Mouse (Mus musculus) intestine, embryonic 16.5 days (tissue): ENCODE measurements around the gene Polk. TPM values are rescaled to one million over a fixed set of nuclear protein-coding genes. Genes with fewer than 3 reads are reported as not detected.

Source experiments
- ATAC-seq: fragments of 200-750 bp; cut with Nextera tagmentation; 2 replicates; pipeline ENCODE4 v1.8.0; 2017; ENCODE audit warnings: moderate TSS enrichment, moderate library complexity
- H3K27ac ChIP-seq: fragments of 300-500 bp; sonication (generic); 2 replicates; pipeline ENCODE4 v1.5.1; 2014; ENCODE audit warnings: mild to moderate bottlenecking, low read length
- H3K27me3 ChIP-seq: fragments of 300-500 bp; sonication (generic); replicated peaks from 2 replicates; pipeline ENCODE4 v1.6.1; 2014; ENCODE audit warnings: low read length, control low read depth, mixed read lengths; ENCODE audit not compliant: control insufficient read depth, insufficient read depth
- H3K36me3 ChIP-seq: fragments of 300-500 bp; sonication (generic); 2 replicates; pipeline ENCODE4 v1.6.1; 2014; ENCODE audit warnings: low read length, control low read depth; ENCODE audit not compliant: control insufficient read depth, insufficient read depth
- H3K4me1 ChIP-seq: fragments of 300-500 bp; sonication (generic); 2 replicates; pipeline ENCODE4 v1.6.1; 2014; ENCODE audit warnings: low read length, control low read depth, mixed read lengths; ENCODE audit not compliant: control insufficient read depth, insufficient read depth
- H3K4me2 ChIP-seq: fragments of 300-500 bp; sonication (generic); 2 replicates; pipeline ENCODE4 v1.6.1; 2014; ENCODE audit warnings: low read depth, low read length, control low read depth
- H3K4me3 ChIP-seq: fragments of 300-500 bp; sonication (generic); 2 replicates; pipeline ENCODE4 v1.5.1; 2014; ENCODE audit warnings: mild to moderate bottlenecking, low read length
- H3K9ac ChIP-seq: fragments of 300-500 bp; sonication (generic); 2 replicates; pipeline ENCODE4 v1.6.1; 2014; ENCODE audit warnings: low read depth, low read length
- H3K9me3 ChIP-seq: fragments of 300-500 bp; sonication (generic); 2 replicates; pipeline ENCODE4 v1.6.1; 2016; ENCODE audit warnings: low read length, control low read depth; ENCODE audit not compliant: control insufficient read depth
- WGBS: fragments of 180-500 bp; shearing (Covaris S2); extraction: QIAGEN DNeasy Blood & Tissue Kit; methylation state at CpG from one replicate; pipeline ENCODE4 v1.1.7; 2014; 5-methylcytosine and 5-hydroxymethylcytosine counted together
- polyA plus RNA-seq: library from polyadenylated mRNA; unstranded; fragments of >200 nt; fragmentation: Nextera tagmentation; extraction: Ambion mirVana; gene quantifications from 2 replicates; pipeline ENCODE4 v1.2.1, GENCODE M21; 2015

Gene Polk
- polyA plus RNA-seq, 1 experiment from 2014 or later: 8.0 TPM

DNA sequence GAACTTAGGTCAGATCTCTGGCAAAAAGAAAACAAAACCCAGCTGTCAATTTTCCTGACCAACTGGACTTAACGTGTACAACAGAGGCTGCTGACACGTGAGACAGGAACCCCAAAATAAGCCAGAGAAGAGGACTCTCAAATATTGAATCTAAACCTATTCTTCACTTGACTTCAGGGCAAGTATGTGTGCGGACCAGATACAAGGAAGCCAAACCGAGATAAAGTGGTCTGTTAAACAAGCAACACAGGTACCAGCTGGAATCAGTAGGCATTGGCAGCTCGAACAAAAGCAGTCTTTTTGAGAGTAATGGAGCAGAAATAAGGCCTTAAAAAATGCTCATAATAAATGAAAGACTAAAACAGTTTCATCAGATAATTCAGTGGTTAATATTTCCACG is 25.6 kb upstream of the Polk start:
- H3K4me2 ChIP-seq: no peak overlapping the region
- no peak overlapping the region for H3K4me3 ChIP-seq
- no peaks in the 10 kb centered on the region for H3K27me3 ChIP-seq
- H3K9me3 ChIP-seq: no peaks in the 10 kb centered on the region
- H3K9ac ChIP-seq: no peak overlapping the region
- no peaks in the 10 kb centered on the region for H3K36me3 ChIP-seq
- no peak for ATAC-seq
- H3K27ac ChIP-seq: no peak overlapping the region
- H3K4me1 ChIP-seq: peaks cover 8% of the 10 kb centered on the region
- 62% methylated on average over 6 of the region's 6 CpGs for WGBS

DNA sequence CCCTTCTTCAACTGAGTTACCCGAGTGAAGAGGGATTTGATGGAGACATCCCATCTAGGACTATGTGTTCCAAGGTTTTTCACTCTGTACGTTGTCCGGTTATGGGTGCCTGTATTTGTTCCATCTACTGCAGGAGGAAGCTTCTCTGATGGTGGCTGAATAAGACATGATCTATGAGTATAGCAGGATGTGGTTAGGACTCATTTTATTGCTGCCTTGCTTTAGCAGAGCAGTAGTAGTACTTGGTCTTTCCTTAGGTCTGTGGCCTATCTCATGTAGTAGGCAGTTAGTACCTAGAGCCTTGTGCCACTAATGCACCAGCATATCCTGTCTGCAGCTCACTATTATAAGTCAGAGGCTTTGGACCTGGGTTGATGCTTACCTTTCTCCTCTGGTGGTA is 12.7 kb upstream of the Polk start:
- Histone ChIP-seq H3K4me2 (no peak overlapping the region), H3K4me3 (no peak overlapping the region), H3K9ac (no peak overlapping the region), H3K27ac (no peak overlapping the region), H3K36me3 (no peaks in the 10 kb centered on the region), H3K9me3 (no peaks in the 10 kb centered on the region), H3K27me3 (no peaks in the 10 kb centered on the region), H3K4me1 (no peaks in the 10 kb centered on the region)
- no peak for ATAC-seq
- 94% methylated on average over 3 of the region's 3 CpGs for WGBS

DNA sequence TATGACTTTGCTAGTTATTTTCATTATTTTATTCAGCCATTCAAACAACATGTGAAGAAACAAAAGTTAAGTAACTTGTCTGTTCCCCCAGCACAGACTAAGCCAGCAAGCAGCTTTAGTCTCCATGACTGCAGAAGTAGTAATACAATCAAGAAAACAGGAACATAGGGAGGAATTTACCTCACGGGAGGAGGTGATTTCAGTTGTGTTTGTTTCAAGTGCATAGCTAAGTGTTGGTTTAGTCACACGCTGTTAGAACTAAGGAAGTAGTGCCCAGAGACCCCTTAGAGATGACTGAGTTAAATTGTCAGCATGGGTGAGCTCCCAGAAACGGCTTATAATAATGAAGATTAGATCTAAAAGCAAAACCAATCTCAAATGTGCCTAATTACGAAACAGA is 5.6 kb upstream of the Polk start:
- 74% methylated on average over 4 of the region's 4 CpGs for WGBS
- Histone ChIP-seq H3K4me2 (no peak overlapping the region), H3K36me3 (no peaks in the 10 kb centered on the region), H3K4me1 (no peaks in the 10 kb centered on the region), H3K27ac (no peak overlapping the region), H3K4me3 (no peak overlapping the region), H3K9ac (no peak overlapping the region), H3K9me3 (no peaks in the 10 kb centered on the region), H3K27me3 (no peaks in the 10 kb centered on the region)
- ATAC-seq: no peak

DNA sequence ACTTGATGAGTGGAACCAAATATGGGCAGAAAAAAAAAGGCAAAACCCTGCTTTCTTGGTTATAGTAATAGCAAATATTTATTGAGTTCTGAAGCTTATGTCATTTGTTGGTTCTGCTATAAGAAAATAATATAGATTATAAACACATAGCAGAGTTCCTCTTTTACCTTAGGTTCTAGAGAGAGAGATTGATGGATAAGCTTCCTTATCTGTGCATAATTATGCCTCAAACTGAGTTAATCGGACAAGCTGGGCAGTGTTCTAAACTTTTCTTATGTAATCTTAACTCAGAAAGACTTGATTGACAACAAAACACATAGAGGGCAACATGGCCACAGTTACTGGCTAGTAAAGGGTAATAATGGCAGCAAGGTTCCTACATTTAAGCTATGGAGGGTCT is 4.9 kb upstream of the Polk start:
- no peak for ATAC-seq
- H3K27me3 ChIP-seq: no peaks in the 10 kb centered on the region
- 64% methylated on average over 1 of the region's 1 CpGs for WGBS
- no peaks in the 10 kb centered on the region for H3K36me3 ChIP-seq
- H3K4me1 ChIP-seq: no peaks in the 10 kb centered on the region
- no peak overlapping the region for H3K4me2 ChIP-seq
- no peak overlapping the region for H3K9ac ChIP-seq
- no peak overlapping the region for H3K27ac ChIP-seq
- H3K4me3 ChIP-seq: no peak overlapping the region
- no peaks in the 10 kb centered on the region for H3K9me3 ChIP-seq

DNA sequence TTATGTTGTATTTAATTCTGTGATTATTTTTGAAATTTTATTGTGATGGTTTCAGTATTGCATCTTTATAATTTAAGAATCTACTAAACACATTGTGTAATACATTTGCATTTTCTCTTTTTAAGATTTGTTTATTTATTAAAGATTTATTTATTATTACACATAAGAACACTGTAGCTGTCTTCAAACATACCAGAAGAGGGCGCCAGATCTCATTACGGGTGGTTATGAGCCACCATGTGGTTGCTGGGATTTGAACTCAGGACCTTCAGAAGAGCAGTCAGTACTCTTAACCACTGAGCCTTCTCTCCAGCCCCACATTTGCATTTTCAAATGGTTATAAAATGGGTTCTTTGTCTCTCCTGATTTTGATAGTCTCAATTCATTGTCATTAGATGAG is 2.1 kb upstream of the Polk start:
- 70% methylated on average over 2 of the region's 2 CpGs for WGBS
- no peak overlapping the region for H3K4me3 ChIP-seq

DNA sequence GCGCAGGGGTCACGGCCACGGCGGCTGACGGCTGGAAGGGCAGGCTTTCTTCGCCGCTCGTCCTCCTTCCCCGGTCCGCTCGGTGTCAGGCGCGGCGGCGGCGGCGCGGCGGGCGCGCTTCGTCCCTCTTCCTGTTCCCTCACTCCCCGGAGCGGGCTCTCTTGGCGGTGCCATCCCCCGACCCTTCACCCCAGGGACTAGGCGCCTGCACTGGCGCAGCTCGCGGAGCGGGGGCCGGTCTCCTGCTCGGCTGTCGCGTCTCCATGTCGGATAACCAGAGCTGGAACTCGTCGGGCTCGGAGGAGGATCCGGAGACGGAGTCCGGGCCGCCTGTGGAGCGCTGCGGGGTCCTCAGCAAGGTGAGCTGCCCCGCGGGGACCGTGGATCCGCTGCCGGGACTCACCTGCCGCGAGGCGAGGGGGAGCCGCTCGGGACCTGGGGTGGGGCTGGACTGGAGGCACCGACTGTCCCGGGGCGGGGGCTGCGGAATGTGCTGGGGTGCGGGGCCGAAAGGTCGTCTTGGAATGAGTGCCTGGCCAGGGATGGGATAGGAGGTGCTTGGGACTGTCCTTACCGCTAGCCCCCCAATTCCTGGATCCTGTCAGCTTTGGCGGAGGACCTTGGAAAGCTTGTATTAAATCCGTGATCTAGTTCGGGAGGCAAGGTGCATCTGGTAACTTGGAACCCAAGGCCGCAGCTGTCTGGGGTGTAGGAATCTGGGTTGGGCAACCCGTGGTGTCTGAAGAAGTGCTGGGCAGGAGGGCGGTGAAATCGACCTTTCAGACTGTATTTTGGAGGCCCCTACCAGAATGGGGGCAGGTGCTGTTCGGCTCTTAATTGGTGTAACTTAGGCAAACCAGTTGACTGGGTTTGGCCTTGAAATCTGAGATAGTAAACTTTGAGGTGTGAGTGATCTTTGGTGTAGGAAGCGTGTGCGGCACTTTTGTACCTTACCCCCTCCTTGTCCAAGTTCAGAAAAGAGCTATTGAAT is 817 bp upstream of the Polk start:
- no peaks in the 10 kb centered on the region for H3K9me3 ChIP-seq
- H3K27me3 ChIP-seq: no peaks in the 10 kb centered on the region
- H3K4me2 ChIP-seq: peak overlapping the region; percentile 67
- peak; percentile 69 for ATAC-seq
- H3K4me3 ChIP-seq: peak overlapping the region; percentile 98
- WGBS: under 1% methylated on average over 53 of the region's 73 CpGs
- no peaks in the 10 kb centered on the region; the same call in 1 of the 2 replicates for H3K4me1 ChIP-seq
- peak overlapping the region; percentile 98 for H3K9ac ChIP-seq
- no peaks in the 10 kb centered on the region for H3K36me3 ChIP-seq
- H3K27ac ChIP-seq: peak overlapping the region; percentile 93

More for the DNA sequence above, 2.1 kb upstream of the Polk start:
- H3K9ac ChIP-seq: no peak overlapping the region
- no peaks in the 10 kb centered on the region for H3K9me3 ChIP-seq
- no peak overlapping the region for H3K27ac ChIP-seq
- H3K27me3 ChIP-seq: no peaks in the 10 kb centered on the region
- no peaks in the 10 kb centered on the region for H3K36me3 ChIP-seq
- H3K4me1 ChIP-seq: no peaks in the 10 kb centered on the region; the same call in 1 of the 2 replicates
- no peak overlapping the region for H3K4me2 ChIP-seq
- no peak for ATAC-seq

DNA sequence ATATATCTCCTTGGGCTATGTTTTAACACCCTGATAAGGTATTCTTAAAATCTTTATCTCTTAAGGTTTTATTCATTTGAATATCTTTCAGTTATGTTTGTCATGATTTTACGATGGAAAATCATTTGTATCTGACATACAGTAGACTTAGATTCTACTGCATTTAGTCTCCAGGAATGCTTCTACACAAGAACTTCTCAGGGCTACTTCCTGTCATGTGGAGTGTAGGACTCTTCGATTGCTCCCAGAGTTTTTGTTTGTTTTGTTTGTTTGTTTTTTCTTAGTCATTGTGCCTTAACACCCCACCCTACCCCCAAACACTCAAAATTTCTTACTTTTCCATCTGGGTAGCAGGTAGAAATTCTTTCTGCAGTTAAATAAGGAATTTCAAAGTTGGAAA is 998 bp downstream of the Polk start:
- Histone ChIP-seq H3K9me3 (no peaks in the 10 kb centered on the region), H3K9ac (no peak overlapping the region), H3K27me3 (no peaks in the 10 kb centered on the region), H3K4me3 (peak overlapping the region; percentile 39), H3K27ac (no peak overlapping the region), H3K4me2 (peak overlapping the region; percentile 49), H3K4me1 (no peaks in the 10 kb centered on the region; the same call in 1 of the 2 replicates), H3K36me3 (no peaks in the 10 kb centered on the region)
- 26% methylated on average over 2 of the region's 2 CpGs for WGBS
- no peak for ATAC-seq

DNA sequence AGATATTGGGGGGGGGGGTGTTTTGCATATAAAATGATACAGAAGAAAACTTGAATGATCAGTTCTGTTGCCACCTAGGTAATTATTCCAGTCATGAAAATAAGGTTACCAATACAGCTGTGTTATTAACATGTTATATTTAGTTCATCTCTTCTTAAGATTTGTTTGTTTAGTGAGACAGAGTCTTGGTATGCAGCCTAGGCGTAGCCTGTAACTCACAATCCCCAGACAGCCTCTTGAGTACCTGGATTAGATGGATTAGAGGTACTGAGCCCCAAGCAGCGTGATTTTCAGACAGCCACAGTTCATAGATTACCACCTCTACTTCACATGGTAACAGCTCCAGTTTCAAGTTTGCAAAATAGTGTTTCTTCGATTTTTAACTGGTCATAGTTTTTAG is 4.3 kb downstream of the Polk start:
- Histone ChIP-seq H3K9me3 (no peaks in the 10 kb centered on the region), H3K4me3 (no peak overlapping the region), H3K27me3 (no peaks in the 10 kb centered on the region), H3K4me2 (no peak overlapping the region), H3K27ac (no peak overlapping the region), H3K9ac (no peak overlapping the region), H3K4me1 (no peaks in the 10 kb centered on the region; the same call in 1 of the 2 replicates), H3K36me3 (no peaks in the 10 kb centered on the region)
- ATAC-seq: no peak
- 71% methylated on average over 3 of the region's 3 CpGs for WGBS

DNA sequence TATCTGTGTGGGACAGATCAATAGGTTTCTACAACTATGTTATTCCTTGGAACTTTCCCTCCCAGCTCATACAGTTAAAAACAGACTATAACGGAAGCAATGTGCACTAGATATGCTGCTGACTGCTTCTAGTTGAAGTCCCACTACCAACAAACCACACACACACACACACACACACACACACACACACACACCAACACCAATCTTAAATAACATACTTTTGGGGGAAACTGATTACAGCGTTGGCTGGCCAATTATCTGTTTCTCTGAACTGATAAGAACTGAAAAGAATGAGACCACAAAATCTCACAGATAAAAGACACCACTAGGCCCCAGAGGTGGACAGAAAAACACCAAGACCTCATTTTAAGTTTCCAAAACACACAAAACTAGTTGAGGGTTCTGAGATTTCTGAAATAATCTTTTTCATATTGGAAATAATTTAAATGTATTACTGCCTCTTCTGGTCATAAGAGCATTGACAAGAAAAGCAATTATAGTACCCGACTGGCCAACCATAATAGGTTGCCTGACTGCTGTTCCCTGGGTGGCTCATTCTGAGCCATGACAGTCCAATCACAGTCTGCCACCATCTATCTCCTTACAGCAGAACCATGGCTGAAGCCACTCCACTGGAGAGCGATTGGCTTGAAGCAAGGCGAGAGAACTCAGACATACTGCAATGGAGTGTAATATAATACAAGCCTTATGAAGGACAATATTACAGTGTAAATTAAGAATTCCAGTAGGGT is 5.4 kb downstream of the Polk start:
- no peak overlapping the region for H3K27ac ChIP-seq
- WGBS: 85% methylated on average over 5 of the region's 5 CpGs
- no peak overlapping the region for H3K4me2 ChIP-seq
- ATAC-seq: no peak
- H3K4me1 ChIP-seq: peaks cover 3% of the 10 kb centered on the region; the same call in 1 of the 2 replicates
- H3K4me3 ChIP-seq: no peak overlapping the region
- no peaks in the 10 kb centered on the region for H3K27me3 ChIP-seq
- no peak overlapping the region for H3K9ac ChIP-seq
- no peaks in the 10 kb centered on the region for H3K9me3 ChIP-seq
- H3K36me3 ChIP-seq: no peaks in the 10 kb centered on the region
